Mouse (Mus musculus) liver, embryonic 14.5 days (tissue): ENCODE measurements around the gene U2af1. TPM values are rescaled to one million over a fixed set of nuclear protein-coding genes. Genes with fewer than 3 reads are reported as not detected.

ENCODE experiments used
- ATAC-seq: fragments of 200-750 bp; cut with Nextera tagmentation; 2 replicates; pipeline ENCODE4 v1.8.0; 2017; ENCODE audit warnings: moderate number of reproducible peaks, mild to moderate bottlenecking, moderate library complexity; ENCODE audit not compliant: insufficient read depth
- DNase-seq, 3 experiments: peaks; one replicate each; pipeline ENCODE4 v3.0.0-alpha.2; 2012 to 2013; ENCODE audit warnings: low read depth in 3 of 3, low spot score in 3 of 3
- H3K27ac ChIP-seq: fragments of 300-500 bp; sonication (generic); 2 replicates; pipeline ENCODE4 v1.5.1; 2014; ENCODE audit warnings: moderate library complexity, mild to moderate bottlenecking, control low read depth, inconsistent platforms
- H3K27me3 ChIP-seq: fragments of 300-500 bp; sonication (generic); 2 replicates; pipeline ENCODE4 v1.6.1; 2014; ENCODE audit warnings: mild to moderate bottlenecking, low read length, moderate library complexity; ENCODE audit not compliant: control insufficient read depth, insufficient read depth
- H3K36me3 ChIP-seq: fragments of 300-500 bp; sonication (generic); replicated peaks from 2 replicates; pipeline ENCODE4 v1.6.1; 2014; ENCODE audit warnings: low read depth; ENCODE audit not compliant: control insufficient read depth, insufficient read depth
- H3K4me1 ChIP-seq, 2 experiments: fragments of 200-500 bp in 1 of 2; fragments of 300-500 bp in 1 of 2; sonication (generic) in 1 of 2; replicated peaks; 2 replicates each; pipeline ENCODE4 v1.6.1; 2012 to 2014; ENCODE audit warnings: antibody characterized with exemption in 1 of 2, inconsistent platforms in 1 of 2, low read length in 1 of 2; ENCODE audit not compliant: control insufficient read depth in 2 of 2, insufficient read depth in 2 of 2
- H3K4me2 ChIP-seq: fragments of 300-500 bp; sonication (generic); 2 replicates; pipeline ENCODE4 v1.6.1; 2014; ENCODE audit warnings: low read depth, mild to moderate bottlenecking, control low read depth, moderate library complexity
- H3K4me3 ChIP-seq, 2 experiments: fragments of 200-500 bp in 1 of 2; fragments of 300-500 bp in 1 of 2; sonication (generic) in 1 of 2; 2 replicates each; pipeline ENCODE4 v1.5.1; 2012 to 2014; ENCODE audit warnings: low read depth in 2 of 2, low read length in 2 of 2, mild to moderate bottlenecking in 2 of 2, control low read depth in 1 of 2, inconsistent platforms in 1 of 2, moderate library complexity in 1 of 2; ENCODE audit not compliant: insufficient read depth in 1 of 2
- H3K9ac ChIP-seq: fragments of 300-500 bp; sonication (generic); replicated peaks from 2 replicates; pipeline ENCODE4 v1.6.1; 2014; ENCODE audit warnings: mild to moderate bottlenecking, control low read depth, moderate library complexity
- H3K9me3 ChIP-seq: fragments of 300-500 bp; sonication (generic); 2 replicates; pipeline ENCODE4 v1.6.1; 2016; ENCODE audit warnings: low read length, mixed read lengths; ENCODE audit not compliant: control insufficient read depth
- CTCF ChIP-seq: IDR thresholded peaks from 2 replicates; pipeline ENCODE4 v1.5.1; 2016; ENCODE audit warnings: antibody characterized with exemption, low read depth, control low read depth
- EP300 ChIP-seq: IDR thresholded peaks from 2 replicates; pipeline ENCODE4 v1.6.1; 2016; ENCODE audit warnings: antibody characterized with exemption, low read depth
- WGBS: fragments of 180-500 bp; shearing (Covaris S2); extraction: QIAGEN DNeasy Blood & Tissue Kit; methylation state at CpG from one replicate; pipeline ENCODE4 v1.1.7; 2014; ENCODE audit not compliant: insufficient replicate concordance; 5-methylcytosine and 5-hydroxymethylcytosine counted together
- polyA plus RNA-seq, 2 experiments: library from polyadenylated mRNA; depleted of rRNA in 1 of 2; stranded (reverse) in 1 of 2; unstranded in 1 of 2; fragments of >200 nt; fragmentation: Nextera tagmentation in 1 of 2; extraction: Ambion mirVana in 1 of 2; gene quantifications; 2 replicates each; pipeline versions ENCODE4 v1.2.1 to v1.2.3; 2012 to 2014

The U2af1 gene
- polyA plus RNA-seq, 2 experiments = 83.3 to 145 TPM

DNA sequence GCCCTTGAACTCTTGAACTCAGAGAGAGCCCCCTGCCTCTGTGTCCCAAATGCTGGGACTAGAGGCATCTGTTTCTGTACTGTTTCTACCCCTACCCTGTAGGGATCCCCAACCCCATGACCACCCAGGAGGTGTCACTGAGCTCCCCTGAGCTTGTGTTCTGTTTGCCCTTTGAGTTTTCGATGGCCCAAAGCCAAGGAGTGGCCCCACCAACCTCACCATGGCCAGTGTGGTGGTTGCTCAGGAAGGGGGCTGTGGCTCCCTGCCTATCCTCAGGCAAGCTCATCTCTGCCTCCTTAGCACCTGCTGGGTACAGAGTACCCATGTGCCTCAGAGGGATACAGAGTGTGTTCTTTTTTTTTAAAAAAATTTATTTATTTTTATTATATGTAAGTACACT is 36.3 kb upstream of the U2af1 start:
- Histone ChIP-seq H3K9me3 (no peaks in the 10 kb centered on the region), H3K4me3 (no peak overlapping the region), H3K9ac (no peak overlapping the region), H3K4me2 (no peak overlapping the region), H3K4me1 (peaks cover 0 to 6% of the 10 kb centered on the region in 2 experiments; a peak in 2 of 4 replicates), H3K27ac (no peak overlapping the region), H3K27me3 (no peaks in the 10 kb centered on the region), H3K36me3 (no peaks in the 10 kb centered on the region)
- ATAC-seq (no peak), DNase-seq (no peak)
- TF ChIP-seq EP300 = no peak
- TF ChIP-seq CTCF = no peak
- 39% methylated on average over 1 of the region's 1 CpGs for WGBS

GRCm38 (mm10) chr17:31694023-31694376 is 35.3 kb upstream of the U2af1 start:
- peaks cover 0 to 6% of the 10 kb centered on the region in 2 experiments; a peak in 2 of 4 replicates for H3K4me1 ChIP-seq
- H3K36me3 ChIP-seq = no peaks in the 10 kb centered on the region
- H3K9ac ChIP-seq = no peak overlapping the region
- no peak overlapping the region for H3K27ac ChIP-seq
- H3K4me2 ChIP-seq = no peak overlapping the region
- ATAC-seq (no peak), DNase-seq (no peak)
- WGBS = 48% methylated on average over 7 of the region's 7 CpGs
- TF ChIP-seq CTCF (no peak), EP300 (no peak)
- H3K27me3 ChIP-seq = no peaks in the 10 kb centered on the region
- no peaks in the 10 kb centered on the region for H3K9me3 ChIP-seq
- no peak overlapping the region for H3K4me3 ChIP-seq

DNA sequence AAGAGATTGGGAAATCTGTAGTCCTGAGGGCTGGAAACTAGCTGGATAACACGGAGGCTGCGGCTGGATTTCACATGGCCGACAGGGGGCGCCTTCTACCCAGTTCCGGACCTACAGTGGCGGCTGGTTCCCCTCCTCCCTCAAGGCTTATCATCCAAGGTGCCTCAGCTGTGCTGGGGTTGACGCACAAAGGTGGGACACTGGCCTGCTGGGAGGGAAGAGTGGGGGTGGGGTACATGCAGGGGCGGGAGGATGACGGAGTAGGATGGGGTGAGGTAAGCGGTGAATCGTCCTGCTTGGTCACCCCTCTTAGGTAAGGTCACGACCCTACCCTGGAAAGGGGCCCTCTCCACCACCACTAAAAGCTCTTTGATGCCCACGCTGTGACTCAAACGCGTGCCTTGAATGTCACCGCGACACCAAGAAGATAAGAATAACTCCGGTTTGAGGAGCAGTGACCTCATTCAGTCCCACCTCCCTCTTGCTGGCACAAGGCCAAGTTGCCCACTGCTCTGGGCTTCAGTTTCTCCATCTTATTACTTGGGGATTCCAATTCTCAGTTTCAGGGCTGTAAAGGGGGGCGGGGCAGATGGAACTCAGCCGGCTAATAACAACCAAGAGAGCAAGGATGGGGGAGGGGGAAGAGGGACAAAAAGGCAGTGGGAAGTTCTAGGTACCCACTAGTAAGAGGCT is 34.8 kb upstream of the U2af1 start:
- H3K9me3 ChIP-seq = no peaks in the 10 kb centered on the region
- WGBS = 3% methylated on average over 20 of the region's 20 CpGs
- H3K4me1 ChIP-seq = peaks cover 0 to 6% of the 10 kb centered on the region in 2 experiments; a peak in 2 of 4 replicates
- no peaks in the 10 kb centered on the region for H3K27me3 ChIP-seq
- ATAC-seq = no peak
- H3K27ac ChIP-seq = no peak overlapping the region
- DNase-seq = peak in 2 of 3 experiments; percentile 29 to 35
- peak overlapping the region; percentile 29; the same call in 1 of the 2 replicates for H3K4me2 ChIP-seq
- no peak overlapping the region for H3K4me3 ChIP-seq
- no peaks in the 10 kb centered on the region for H3K36me3 ChIP-seq
- H3K9ac ChIP-seq = no peak overlapping the region
- TF ChIP-seq CTCF (peak; percentile 88), EP300 (no peak)

GRCm38 (mm10) chr17:31692918-31693317 is 34.2 kb upstream of the U2af1 start:
- WGBS = 23% methylated on average over 5 of the region's 5 CpGs
- Histone ChIP-seq H3K27ac (no peak overlapping the region), H3K4me1 (peaks cover 0 to 6% of the 10 kb centered on the region in 2 experiments; a peak in 2 of 4 replicates), H3K4me2 (no peak overlapping the region), H3K9me3 (no peaks in the 10 kb centered on the region), H3K36me3 (no peaks in the 10 kb centered on the region), H3K9ac (no peak overlapping the region), H3K27me3 (no peaks in the 10 kb centered on the region), H3K4me3 (no peak overlapping the region)
- no peak for ATAC-seq
- no peak for DNase-seq
- TF ChIP-seq EP300 (no peak), CTCF (no peak)

DNA sequence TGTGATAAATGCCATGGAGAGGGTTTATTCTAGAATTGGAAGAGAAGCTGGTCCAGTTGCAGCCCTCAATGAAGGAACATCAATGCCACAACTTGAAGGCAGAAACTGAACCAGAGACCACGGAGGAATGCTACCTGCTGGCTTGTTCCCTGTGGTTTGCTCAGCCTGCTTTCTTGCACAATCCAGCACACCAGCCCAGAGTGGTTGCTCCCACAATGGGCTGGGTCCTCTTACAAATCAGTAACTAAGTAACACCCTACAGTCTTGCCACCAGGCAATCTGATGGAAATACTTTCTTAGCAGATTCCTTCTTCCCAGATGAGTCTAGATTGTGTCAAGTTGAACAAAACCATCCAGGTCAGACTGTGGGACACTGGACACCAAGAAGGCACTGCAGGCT is 30.9 kb upstream of the U2af1 start:
- peaks cover 0 to 6% of the 10 kb centered on the region in 2 experiments; a peak in 2 of 4 replicates for H3K4me1 ChIP-seq
- H3K9me3 ChIP-seq = no peaks in the 10 kb centered on the region
- H3K9ac ChIP-seq = no peak overlapping the region
- TF ChIP-seq EP300 = no peak
- no peak for TF ChIP-seq CTCF
- DNase-seq = no peak
- no peak overlapping the region for H3K4me3 ChIP-seq
- no peaks in the 10 kb centered on the region for H3K27me3 ChIP-seq
- no peak for ATAC-seq
- no peak overlapping the region for H3K27ac ChIP-seq
- 22% methylated on average over 1 of the region's 1 CpGs for WGBS
- H3K4me2 ChIP-seq = no peak overlapping the region
- H3K36me3 ChIP-seq = no peaks in the 10 kb centered on the region
